8 mouse cellular contexts compared by ENCODE assay signal in genomic region chr11:89060423-89061089, GRCm38 (mm10). TPM values are rescaled to one million over a fixed set of nuclear protein-coding genes. Genes with fewer than 3 reads are reported as not detected.
DNase-seq lines count a peak whose midpoint lies in the region; ATAC-seq and TF ChIP-seq lines count a peak whose summit lies in the region.

No protein-coding gene starts in this region.

- peak overlapping the region; percentile 90 for H3K9ac ChIP-seq in forebrain, embryonic 13.5 days
- H3K9ac ChIP-seq in neural tube, embryonic 15.5 days (replicated peaks): peak overlapping the region; percentile 89

- H3K9me3 ChIP-seq in E14TG2a.4 (ENCODE audit: low read length): no peaks in the 10 kb centered on the region
- H3K9me3 ChIP-seq in forebrain, embryonic 13.5 days (replicated peaks): no peaks in the 10 kb centered on the region
- no peaks in the 10 kb centered on the region for H3K9me3 ChIP-seq in neural tube, embryonic 15.5 days (replicated peaks)

- peak overlapping the region; percentile 80 for H3K27ac ChIP-seq in forebrain, embryonic 13.5 days
- H3K27ac ChIP-seq in neural tube, embryonic 15.5 days (replicated peaks): peak overlapping the region; percentile 85

- peaks cover 34% of the 10 kb centered on the region for H3K36me3 ChIP-seq in E14TG2a.4 (ENCODE audit: insufficient read depth, low read length)
- H3K36me3 ChIP-seq in forebrain, embryonic 13.5 days (ENCODE audit: poor library complexity, severe bottlenecking): peaks cover 4% of the 10 kb centered on the region; the same call in 1 of the 2 replicates
- peaks cover 3% of the 10 kb centered on the region; the same call in 1 of the 2 replicates for H3K36me3 ChIP-seq in neural tube, embryonic 15.5 days

- whole genome bisulfite sequencing in forebrain, embryonic 13.5 days: under 1% methylated on average over 63 of the region's 63 CpGs
- WGBS in neural tube, embryonic 15.5 days: under 1% methylated on average over 63 of the region's 63 CpGs

- no peaks in the 10 kb centered on the region for H3K27me3 ChIP-seq in E14TG2a.4 (ENCODE audit: insufficient read depth, low read length)
- H3K27me3 ChIP-seq in forebrain, embryonic 13.5 days: no peaks in the 10 kb centered on the region
- H3K27me3 ChIP-seq in neural tube, embryonic 15.5 days (replicated peaks): no peaks in the 10 kb centered on the region

- peak; percentile 85 for DNase-seq in c-Kit-positive CD71-positive TER-119-positive erythroid progenitor cells, embryonic 14.5 days (ENCODE audit: low spot score)
- DNase-seq in heart, postnatal 14 days: peak; percentile 86 to 92
- DNase-seq in layer of hippocampus, adult 11-12 months (ENCODE audit: low spot score): peak; percentile 91
- peak; percentile 92 to 95 for DNase-seq in lung, adult 18-20 months
- DNase-seq in testis, postnatal 14 days (ENCODE audit: low spot score): peak; percentile 96

- H3K4me3 ChIP-seq in E14TG2a.4 (replicated peaks; ENCODE audit: low read length): peak overlapping the region; percentile 98
- H3K4me3 ChIP-seq in forebrain, embryonic 13.5 days: peak overlapping the region; percentile 96
- peak overlapping the region; percentile 97 for H3K4me3 ChIP-seq in neural tube, embryonic 15.5 days (replicated peaks)

- H3K4me1 ChIP-seq in E14TG2a.4 (replicated peaks; ENCODE audit: low read depth, low read length): peaks cover 59% of the 10 kb centered on the region
- H3K4me1 ChIP-seq in forebrain, embryonic 13.5 days: peaks cover 32% of the 10 kb centered on the region
- peaks cover 32% of the 10 kb centered on the region for H3K4me1 ChIP-seq in neural tube, embryonic 15.5 days

- intact Hi-C loops in heart, postnatal 14 days (cut with DNase I): loop anchor here (2.0 kb wide), 1 partner anchor 60 kb away; no protein-coding TSS in a partner anchor

- TF ChIP-seq CTCF in E14TG2a.4 (conservative IDR thresholded peaks at IDR 0.05; ENCODE audit: low read length): no peak

- peak; percentile 95 for ATAC-seq in forebrain, embryonic 13.5 days
- peak; percentile 95 for ATAC-seq in neural tube, embryonic 15.5 days (ENCODE audit: low FRiP score)

- peak overlapping the region; percentile 96 for H3K4me2 ChIP-seq in forebrain, embryonic 13.5 days
- peak overlapping the region; percentile 89 for H3K4me2 ChIP-seq in neural tube, embryonic 15.5 days

RNA-seq across cellular contexts. Expression of gene Dgke, which starts 6.1 kb away (rescaled TPM):
- 8.7 and 9.9 TPM in 2 replicates for polyA plus RNA-seq in forebrain, embryonic 13.5 days (2015; fragmentation: Nextera tagmentation; extraction: Ambion mirVana)
- 10 to 100 TPM; 11.8 to 12.3 TPM for total RNA-seq in heart, postnatal 14 days (2021)
- polyA plus RNA-seq in neural tube, embryonic 15.5 days (2015; fragmentation: Nextera tagmentation; extraction: Ambion mirVana): 16.0 and 17.5 TPM in 2 replicates

RNA-seq across cellular contexts. Expression of gene Gm525, which starts 13.1 kb away (rescaled TPM):
- not detected in 2 replicates for polyA plus RNA-seq in forebrain, embryonic 13.5 days (2015; fragmentation: Nextera tagmentation; extraction: Ambion mirVana)
- not detected for total RNA-seq in heart, postnatal 14 days (2021)
- 9.3 TPM in 1 of 2 replicates, not detected in the other for polyA plus RNA-seq in neural tube, embryonic 15.5 days (2015; fragmentation: Nextera tagmentation; extraction: Ambion mirVana)

Comparison
In these comparisons a context has a peak if more than half of its experiments do, and no peak if none do; other contexts are left out.
1. Peak in every context shown above with its lines: DNase-seq, ATAC-seq, H3K4me3 ChIP-seq and H3K27ac ChIP-seq.